In the genomic region with DNA sequence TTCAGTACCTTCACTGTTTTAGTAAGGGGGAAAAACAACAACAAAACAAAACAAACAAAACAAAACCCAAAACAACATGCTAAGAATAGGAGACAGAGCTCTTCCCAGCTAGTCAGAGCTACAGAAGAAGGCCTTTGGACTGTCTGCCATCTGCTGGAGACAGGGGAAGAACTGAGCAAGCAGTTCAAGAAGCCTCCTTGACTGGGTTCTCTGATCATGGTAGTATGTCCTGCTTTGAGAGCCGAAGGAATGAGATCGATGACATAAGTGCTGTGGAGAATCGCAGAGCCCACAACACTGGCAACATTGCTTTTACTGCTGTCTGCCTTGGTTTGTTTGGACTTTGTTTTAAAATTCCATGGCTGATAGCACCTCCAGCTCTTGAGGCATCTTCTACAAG, we compare ENCODE assay signal across 18 mouse cellular contexts.
"Had no signal": no experiment of that assay in that cellular context is flagged by ENCODE, and none has a peak within 500 bp of the region (broad histone marks: within the 10 kb centered on the region; RNA-seq: fewer than 3 reads in every experiment).

No protein-coding gene starts in this region.

- H3K27ac ChIP-seq: limb, embryonic 15.5 days; liver, embryonic 12.5 days; liver, embryonic 14.5 days; midbrain, embryonic 10.5 days; midbrain, embryonic 12.5 days; midbrain, embryonic 15.5 days; neural tube, embryonic 13.5 days; neural tube, embryonic 15.5 days had no signal

- H3K4me1 ChIP-seq: limb, embryonic 15.5 days; liver, embryonic 12.5 days; midbrain, embryonic 12.5 days; midbrain, embryonic 15.5 days; neural tube, embryonic 13.5 days; neural tube, embryonic 15.5 days had no signal

- ATAC-seq: liver, embryonic 12.5 days; midbrain, embryonic 15.5 days had no signal

- H3K4me3 ChIP-seq: limb, embryonic 15.5 days; liver, embryonic 12.5 days; midbrain, embryonic 10.5 days; midbrain, embryonic 12.5 days; midbrain, embryonic 15.5 days; myocyte; neural tube, embryonic 13.5 days; neural tube, embryonic 15.5 days had no signal

- H3K27me3 ChIP-seq: limb, embryonic 15.5 days; liver, embryonic 12.5 days; midbrain, embryonic 15.5 days; neural tube, embryonic 13.5 days; neural tube, embryonic 15.5 days had no signal

- H3K36me3 ChIP-seq: limb, embryonic 15.5 days; liver, embryonic 12.5 days; midbrain, embryonic 10.5 days; midbrain, embryonic 12.5 days; midbrain, embryonic 15.5 days; neural tube, embryonic 13.5 days; neural tube, embryonic 15.5 days had no signal

- H3K9me3 ChIP-seq: limb, embryonic 15.5 days; liver, embryonic 12.5 days; midbrain, embryonic 10.5 days; midbrain, embryonic 12.5 days; midbrain, embryonic 15.5 days; neural tube, embryonic 15.5 days had no signal

- DNase-seq: lung, adult 2 months; lung, postnatal 36 days; retina, postnatal 1 day; right cerebral cortex, adult 18-20 months; right cerebral cortex, postnatal 25 days; right cerebral cortex, postnatal 4 days; spleen, adult 18-20 months; thymus, postnatal 14 days; thymus, postnatal 4 days had no signal

- H3K9ac ChIP-seq: limb, embryonic 15.5 days; liver, embryonic 12.5 days; liver, embryonic 14.5 days; midbrain, embryonic 12.5 days; midbrain, embryonic 15.5 days; neural tube, embryonic 13.5 days; neural tube, embryonic 15.5 days had no signal

- H3K4me2 ChIP-seq: limb, embryonic 15.5 days; liver, embryonic 12.5 days; midbrain, embryonic 12.5 days; midbrain, embryonic 15.5 days; neural tube, embryonic 13.5 days; neural tube, embryonic 15.5 days had no signal
